Mouse (Mus musculus): ENCODE measurements around the gene Dthd1.

Gene Dthd1

GRCm38 (mm10) chr5:62864348-62864747 is 50.7 kb downstream of the Dthd1 start:
- no peak for DNase-seq (ENCODE audit: low read depth)

GRCm38 (mm10) chr5:62867003-62867402 is 53.4 kb downstream of the Dthd1 start:
- DNase-seq (ENCODE audit: low read depth) = no peak

- DNase-seq (ENCODE audit: low read depth) = no peak
Measured at GRCm38 (mm10) chr5:62879530-62879929, 65.9 kb downstream of the Dthd1 start.

GRCm38 (mm10) chr5:62895326-62895725 is 81.7 kb downstream of the Dthd1 start:
- no peak for DNase-seq (ENCODE audit: low read depth)

GRCm38 (mm10) chr5:62906954-62907353 is 93.3 kb downstream of the Dthd1 start:
- DNase-seq (ENCODE audit: low read depth) = no peak

- DNase-seq (ENCODE audit: low read depth) = no peak
Measured at GRCm38 (mm10) chr5:62909074-62909473, 95.5 kb downstream of the Dthd1 start.

GRCm38 (mm10) chr5:62924616-62925015 is 111.0 kb downstream of the Dthd1 start:
- DNase-seq (ENCODE audit: low read depth) = no peak

Measured in fibroblast of lung, adult 2 months (primary cell).